Mouse (Mus musculus) hindbrain, postnatal 0 days (tissue): Measurements from ENCODE around the gene Ccr4. TPM values are rescaled to one million over a fixed set of nuclear protein-coding genes. Genes with fewer than 3 reads are reported as not detected.

ENCODE experiments used
- ATAC-seq: fragments of 200-750 bp; cut with Nextera tagmentation; 2 replicates; pipeline ENCODE4 v1.8.0; 2017; ENCODE audit warnings: mild to moderate bottlenecking, moderate TSS enrichment, moderate library complexity
- DNase-seq: peaks from one replicate; pipeline ENCODE4 v3.0.0-alpha.2; 2015; ENCODE audit warnings: low spot score
- H3K27ac ChIP-seq: fragments of 300-500 bp; sonication (generic); 2 replicates; pipeline ENCODE4 v1.5.1; 2014; ENCODE audit warnings: mild to moderate bottlenecking
- H3K27me3 ChIP-seq: fragments of 300-500 bp; sonication (generic); 2 replicates; pipeline ENCODE4 v1.6.1; 2014; ENCODE audit warnings: low read length, mixed read lengths; ENCODE audit not compliant: insufficient read depth
- H3K36me3 ChIP-seq: fragments of 300-500 bp; sonication (generic); 2 replicates; pipeline ENCODE4 v1.6.1; 2014; ENCODE audit warnings: low read length, mixed read lengths; ENCODE audit not compliant: insufficient read depth
- H3K4me1 ChIP-seq: fragments of 300-500 bp; sonication (generic); 2 replicates; pipeline ENCODE4 v1.6.1; 2014; ENCODE audit warnings: antibody characterized with exemption, low read length, mixed read lengths; ENCODE audit not compliant: insufficient read depth
- H3K4me2 ChIP-seq: fragments of 300-500 bp; sonication (generic); 2 replicates; pipeline ENCODE4 v1.6.1; 2014; ENCODE audit warnings: low read depth, mild to moderate bottlenecking, low read length, moderate library complexity, mixed read lengths
- H3K4me3 ChIP-seq: fragments of 300-500 bp; sonication (generic); 2 replicates; pipeline ENCODE4 v1.5.1; 2014; ENCODE audit warnings: low read length
- H3K9ac ChIP-seq: fragments of 300-500 bp; sonication (generic); replicated peaks from 2 replicates; pipeline ENCODE4 v1.6.1; 2014; ENCODE audit warnings: mild to moderate bottlenecking, low read length, moderate library complexity, mixed read lengths
- H3K9me3 ChIP-seq: fragments of 300-500 bp; sonication (generic); 2 replicates; pipeline ENCODE4 v1.6.1; 2016; ENCODE audit warnings: low read length, mixed read lengths
- CTCF ChIP-seq: IDR thresholded peaks from 2 replicates; pipeline ENCODE4 v1.5.1; 2016; ENCODE audit warnings: antibody characterized with exemption, control low read depth, low read depth
- WGBS: fragments of 180-500 bp; shearing (Covaris S2); extraction: QIAGEN DNeasy Blood & Tissue Kit; methylation state at CpG from one replicate; pipeline ENCODE4 v1.1.7; 2014; 5-methylcytosine and 5-hydroxymethylcytosine counted together
- polyA plus RNA-seq: library from polyadenylated mRNA; unstranded; fragments of >200 nt; fragmentation: Nextera tagmentation; extraction: Ambion mirVana; gene quantifications from 2 replicates; pipeline ENCODE4 v1.2.1, GENCODE M21; 2015
- total RNA-seq: library from RNA; depleted of rRNA; stranded (reverse); fragments of >200 nt; gene quantifications from 2 replicates; pipeline ENCODE4 v1.2.3, GENCODE M21; 2014

The Ccr4 gene
- total and polyA plus RNA-seq, 2 experiments from 2014 or later, result not detected

GRCm38 (mm10) chr9:114499783-114500515 lies 4.8 kb downstream of the Ccr4 start:
- Histone ChIP-seq H3K4me1 (no peaks in the 10 kb centered on the region), H3K4me2 (no peak overlapping the region), H3K4me3 (no peak overlapping the region), H3K27ac (no peak overlapping the region), H3K9me3 (no peaks in the 10 kb centered on the region), H3K36me3 (no peaks in the 10 kb centered on the region), H3K27me3 (no peaks in the 10 kb centered on the region), H3K9ac (no peak overlapping the region)
- TF ChIP-seq CTCF, result peak; percentile 67
- WGBS, result 22% methylated on average over 15 of the region's 15 CpGs
- ATAC-seq (peak; percentile 38; the same call in 1 of the 2 replicates), DNase-seq (peak; percentile 72)

DNA sequence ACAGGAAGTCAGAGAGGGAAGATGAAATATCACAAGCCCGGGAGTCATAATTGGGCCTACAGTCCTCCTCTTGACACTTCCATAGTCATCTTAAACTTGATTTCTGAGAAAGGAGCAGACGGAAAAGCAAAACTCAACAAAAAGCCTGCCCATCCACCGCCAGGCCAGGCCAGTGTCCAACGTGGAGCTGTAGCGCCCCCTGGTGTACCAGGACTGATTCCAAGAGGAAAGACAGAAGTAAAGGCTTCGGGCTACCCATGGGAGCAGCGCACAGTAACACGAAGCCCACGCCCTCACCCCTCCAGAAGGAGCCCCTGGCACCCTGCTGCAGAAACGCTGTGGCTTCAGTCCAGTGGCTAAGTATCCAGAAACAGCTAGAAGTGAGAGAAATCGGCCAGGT lies 6.5 kb downstream of the Ccr4 start:
- WGBS, result 8% methylated on average over 11 of the region's 11 CpGs
- no peaks in the 10 kb centered on the region for H3K4me1 ChIP-seq
- no peak overlapping the region for H3K27ac ChIP-seq
- H3K9ac ChIP-seq, result no peak overlapping the region
- no peak overlapping the region for H3K4me3 ChIP-seq
- peak; percentile 90 for TF ChIP-seq CTCF
- no peaks in the 10 kb centered on the region for H3K36me3 ChIP-seq
- ATAC-seq (peak; percentile 51; the same call in 1 of the 2 replicates), DNase-seq (peak; percentile 90)
- H3K27me3 ChIP-seq, result no peaks in the 10 kb centered on the region
- peak overlapping the region; percentile 4; the same call in 1 of the 2 replicates for H3K4me2 ChIP-seq
- H3K9me3 ChIP-seq, result no peaks in the 10 kb centered on the region

- no peak overlapping the region for H3K4me3 ChIP-seq
- no peak overlapping the region for H3K4me2 ChIP-seq
- H3K36me3 ChIP-seq, result no peaks in the 10 kb centered on the region
- H3K27me3 ChIP-seq, result no peaks in the 10 kb centered on the region
- 85% methylated on average over 7 of the region's 7 CpGs for WGBS
- DNase-seq (no peak), ATAC-seq (no peak)
- H3K9me3 ChIP-seq, result no peaks in the 10 kb centered on the region
- H3K27ac ChIP-seq, result no peak overlapping the region
- no peak overlapping the region for H3K9ac ChIP-seq
- TF ChIP-seq CTCF, result no peak
- no peaks in the 10 kb centered on the region for H3K4me1 ChIP-seq
Observed at GRCm38 (mm10) chr9:114496469-114496868, 8.2 kb downstream of the Ccr4 start.

DNA sequence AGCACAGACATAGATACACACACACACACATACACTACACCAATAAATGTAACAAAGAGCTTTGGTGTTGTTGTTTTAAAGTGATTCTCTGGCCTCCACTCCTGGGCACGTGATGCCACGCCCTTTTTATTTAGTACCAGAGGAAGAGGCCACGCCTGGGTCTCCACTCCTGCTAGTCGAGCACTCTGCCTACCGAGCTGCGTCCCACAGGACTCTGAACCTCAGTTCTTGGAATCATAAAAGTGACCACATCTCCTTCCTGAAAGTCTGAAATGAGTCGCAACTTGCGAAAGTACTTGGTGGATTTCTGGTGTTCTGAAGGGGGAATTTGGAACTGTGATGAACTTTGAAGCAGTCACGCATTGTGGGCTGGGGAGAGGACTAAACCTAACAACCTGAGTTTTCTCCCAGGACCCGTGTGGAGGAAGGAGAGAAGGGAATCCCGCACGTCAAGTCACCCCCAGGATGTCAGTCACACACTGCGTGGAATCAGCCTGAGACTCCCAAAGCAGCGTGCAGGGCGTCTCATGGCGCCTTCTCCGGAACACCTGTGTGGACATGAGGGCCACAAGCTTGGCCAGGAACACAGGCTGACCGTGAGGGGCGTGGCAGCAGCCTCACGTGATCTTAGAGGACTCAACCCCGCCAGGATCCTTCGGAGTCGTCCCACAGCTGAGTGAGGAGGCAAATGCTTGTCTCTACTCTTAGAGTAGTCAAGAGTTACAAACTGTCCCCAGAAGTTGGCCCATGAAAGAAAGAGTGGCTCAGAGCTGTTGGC lies 17.0 kb downstream of the Ccr4 start:
- ATAC-seq (no peak), DNase-seq (no peak)
- Histone ChIP-seq H3K36me3 (no peaks in the 10 kb centered on the region), H3K4me2 (no peak overlapping the region), H3K4me3 (no peak overlapping the region), H3K27ac (no peak overlapping the region), H3K4me1 (no peaks in the 10 kb centered on the region), H3K9me3 (no peaks in the 10 kb centered on the region), H3K9ac (no peak overlapping the region), H3K27me3 (no peaks in the 10 kb centered on the region)
- 87% methylated on average over 23 of the region's 23 CpGs for WGBS
- no peak for TF ChIP-seq CTCF

GRCm38 (mm10) chr9:114486808-114487207 lies 17.9 kb downstream of the Ccr4 start:
- ATAC-seq (no peak), DNase-seq (no peak)
- no peaks in the 10 kb centered on the region for H3K9me3 ChIP-seq
- no peaks in the 10 kb centered on the region for H3K27me3 ChIP-seq
- H3K36me3 ChIP-seq, result no peaks in the 10 kb centered on the region
- H3K27ac ChIP-seq, result no peak overlapping the region
- no peak overlapping the region for H3K4me2 ChIP-seq
- no peak for TF ChIP-seq CTCF
- WGBS, result 85% methylated on average over 4 of the region's 4 CpGs
- no peaks in the 10 kb centered on the region for H3K4me1 ChIP-seq
- no peak overlapping the region for H3K4me3 ChIP-seq
- H3K9ac ChIP-seq, result no peak overlapping the region

GRCm38 (mm10) chr9:114484771-114485170 lies 19.9 kb downstream of the Ccr4 start:
- WGBS, result 80% methylated on average over 5 of the region's 5 CpGs
- no peak for TF ChIP-seq CTCF
- Histone ChIP-seq H3K27ac (no peak overlapping the region), H3K9me3 (no peaks in the 10 kb centered on the region), H3K4me3 (no peak overlapping the region), H3K36me3 (no peaks in the 10 kb centered on the region), H3K4me1 (no peaks in the 10 kb centered on the region), H3K27me3 (no peaks in the 10 kb centered on the region), H3K4me2 (no peak overlapping the region), H3K9ac (no peak overlapping the region)
- no peak for DNase-seq
- ATAC-seq, result no peak

DNA sequence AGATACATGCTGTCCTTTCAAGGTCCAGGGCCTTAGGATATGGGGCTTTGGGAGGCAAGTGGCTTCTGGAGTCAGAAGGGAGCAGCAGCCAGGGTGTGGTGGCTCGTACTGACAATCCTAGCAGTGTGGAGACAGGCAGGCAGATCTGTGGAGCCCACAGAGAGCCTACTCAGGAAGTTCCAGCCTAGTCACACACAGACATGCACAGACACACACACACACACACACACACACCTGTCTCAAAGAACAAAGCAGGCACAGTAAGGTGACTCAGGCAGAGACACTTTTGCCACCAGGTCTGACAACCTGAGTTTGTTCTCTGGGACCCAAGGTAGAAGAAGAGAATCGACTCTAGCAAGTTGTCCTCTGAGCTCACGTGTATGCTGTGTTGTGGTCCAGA lies 23.8 kb downstream of the Ccr4 start:
- Histone ChIP-seq H3K9ac (no peak overlapping the region), H3K4me3 (no peak overlapping the region), H3K4me1 (no peaks in the 10 kb centered on the region), H3K4me2 (no peak overlapping the region), H3K27ac (no peak overlapping the region), H3K36me3 (no peaks in the 10 kb centered on the region), H3K27me3 (no peaks in the 10 kb centered on the region), H3K9me3 (no peaks in the 10 kb centered on the region)
- DNase-seq, result no peak
- 82% methylated on average over 3 of the region's 3 CpGs for WGBS
- ATAC-seq, result no peak
- no peak for TF ChIP-seq CTCF
